In genomic region chr16:63016658-63017057, GRCm38 (mm10) we compare ENCODE assay signal across 12 mouse cellular contexts.
A peak's percentile ranks its signal among the peaks of the same experiment; 100 is the strongest.
DNase-seq lines count a peak whose midpoint lies in the region; ATAC-seq and TF ChIP-seq lines count a peak whose summit lies in the region.
"Had no signal": no experiment of that assay in that cellular context is flagged by ENCODE, and none has a peak within 500 bp of the region (broad histone marks: within the 10 kb centered on the region; RNA-seq: fewer than 3 reads in every experiment).

No protein-coding gene starts in this region.

- no peak overlapping the region for H3K9ac ChIP-seq in hindbrain, embryonic 12.5 days
- H3K9ac ChIP-seq in hindbrain, postnatal 0 days (replicated peaks; ENCODE audit: low read length) = no peak overlapping the region
- H3K9ac ChIP-seq in midbrain, embryonic 12.5 days (replicated peaks) = no peak overlapping the region
- no peak overlapping the region for H3K9ac ChIP-seq in midbrain, postnatal 0 days (replicated peaks; ENCODE audit: low read length, poor library complexity, severe bottlenecking)
- H3K9ac ChIP-seq: hindbrain, embryonic 13.5 days had no signal

- no peaks in the 10 kb centered on the region for H3K9me3 ChIP-seq in hindbrain, embryonic 12.5 days (replicated peaks)
- no peaks in the 10 kb centered on the region for H3K9me3 ChIP-seq in hindbrain, postnatal 0 days (ENCODE audit: low read length)
- no peaks in the 10 kb centered on the region for H3K9me3 ChIP-seq in midbrain, embryonic 12.5 days
- H3K9me3 ChIP-seq in midbrain, postnatal 0 days (ENCODE audit: low read length) = no peaks in the 10 kb centered on the region
- H3K9me3 ChIP-seq: embryonic facial prominence, embryonic 10.5 days; forebrain, embryonic 10.5 days; heart, embryonic 10.5 days; hindbrain, embryonic 13.5 days had no signal

- H3K27ac ChIP-seq in hindbrain, embryonic 12.5 days = no peak overlapping the region
- no peak overlapping the region for H3K27ac ChIP-seq in hindbrain, postnatal 0 days
- no peak overlapping the region for H3K27ac ChIP-seq in midbrain, embryonic 12.5 days (replicated peaks)
- H3K27ac ChIP-seq in midbrain, postnatal 0 days (ENCODE audit: low read depth, low read length) = no peak overlapping the region
- H3K27ac ChIP-seq: embryonic facial prominence, embryonic 10.5 days; forebrain, embryonic 10.5 days; heart, embryonic 10.5 days; hindbrain, embryonic 13.5 days had no signal

- WGBS in hindbrain, embryonic 12.5 days = 56% methylated on average over 2 of the region's 2 CpGs
- WGBS in hindbrain, postnatal 0 days = 49% methylated on average over 2 of the region's 2 CpGs
- WGBS in midbrain, embryonic 12.5 days = 63% methylated on average over 2 of the region's 2 CpGs
- 61% methylated on average over 2 of the region's 2 CpGs for WGBS in midbrain, postnatal 0 days

- no peak for TF ChIP-seq CTCF in hindbrain, postnatal 0 days (IDR thresholded peaks at IDR 0.05; ENCODE audit: low read depth)
- no peak for TF ChIP-seq CTCF in midbrain, postnatal 0 days (IDR thresholded peaks at IDR 0.05)

- ATAC-seq in hindbrain, embryonic 12.5 days (ENCODE audit: low FRiP score) = 0 out of 2 replicates have a peak, but pooled peaks have one; percentile 35
- ATAC-seq in hindbrain, postnatal 0 days = no peak
- 0 out of 2 replicates have a peak, but pooled peaks have one; percentile 23 for ATAC-seq in midbrain, embryonic 12.5 days (ENCODE audit: low FRiP score, low read depth)
- no peak for ATAC-seq in midbrain, postnatal 0 days (ENCODE audit: low FRiP score)

- no peaks in the 10 kb centered on the region for H3K4me1 ChIP-seq in hindbrain, embryonic 12.5 days
- no peaks in the 10 kb centered on the region for H3K4me1 ChIP-seq in hindbrain, postnatal 0 days (ENCODE audit: insufficient read depth, low read length)
- H3K4me1 ChIP-seq in midbrain, embryonic 12.5 days = 0 out of 2 replicates have a peak, but pooled peaks cover 2% of the 10 kb centered on the region
- H3K4me1 ChIP-seq in midbrain, postnatal 0 days (ENCODE audit: insufficient read depth, low read length) = no peaks in the 10 kb centered on the region
- H3K4me1 ChIP-seq: heart, embryonic 10.5 days; hindbrain, embryonic 13.5 days had no signal

- no peak overlapping the region for H3K4me2 ChIP-seq in hindbrain, embryonic 12.5 days (replicated peaks)
- H3K4me2 ChIP-seq in hindbrain, postnatal 0 days (ENCODE audit: low read depth, low read length) = no peak overlapping the region
- no peak overlapping the region for H3K4me2 ChIP-seq in midbrain, embryonic 12.5 days (replicated peaks)
- no peak overlapping the region for H3K4me2 ChIP-seq in midbrain, postnatal 0 days (ENCODE audit: low read depth, low read length, poor library complexity, severe bottlenecking)
- H3K4me2 ChIP-seq: hindbrain, embryonic 13.5 days had no signal

- H3K36me3 ChIP-seq in hindbrain, embryonic 12.5 days = no peaks in the 10 kb centered on the region
- no peaks in the 10 kb centered on the region for H3K36me3 ChIP-seq in hindbrain, postnatal 0 days (ENCODE audit: insufficient read depth, low read length)
- no peaks in the 10 kb centered on the region for H3K36me3 ChIP-seq in midbrain, embryonic 12.5 days
- no peaks in the 10 kb centered on the region for H3K36me3 ChIP-seq in midbrain, postnatal 0 days (ENCODE audit: insufficient read depth, low read length)
- H3K36me3 ChIP-seq: embryonic facial prominence, embryonic 10.5 days; forebrain, embryonic 10.5 days; heart, embryonic 10.5 days; hindbrain, embryonic 13.5 days had no signal

- H3K4me3 ChIP-seq in hindbrain, embryonic 12.5 days = no peak overlapping the region
- H3K4me3 ChIP-seq in hindbrain, postnatal 0 days (ENCODE audit: low read length) = no peak overlapping the region
- no peak overlapping the region for H3K4me3 ChIP-seq in midbrain, embryonic 12.5 days
- H3K4me3 ChIP-seq in midbrain, postnatal 0 days (ENCODE audit: low read depth, low read length) = no peak overlapping the region
- H3K4me3 ChIP-seq: embryonic facial prominence, embryonic 10.5 days; forebrain, embryonic 10.5 days; heart, embryonic 10.5 days; hindbrain, embryonic 13.5 days had no signal

- no peak for DNase-seq in hindbrain, postnatal 0 days (ENCODE audit: low spot score)
- no peak for DNase-seq in midbrain, postnatal 0 days (ENCODE audit: low spot score)
- DNase-seq in retina, postnatal 1 day = peak; percentile 61
- no peak for DNase-seq in retina, embryonic 14.5 days (ENCODE audit: low spot score)
- DNase-seq: adrenal gland, adult 8-10 months; gastrocnemius, postnatal 10 days had no signal

- H3K27me3 ChIP-seq in hindbrain, embryonic 12.5 days = no peaks in the 10 kb centered on the region
- no peaks in the 10 kb centered on the region for H3K27me3 ChIP-seq in hindbrain, postnatal 0 days (ENCODE audit: insufficient read depth, low read length)
- H3K27me3 ChIP-seq in midbrain, embryonic 12.5 days = peaks cover 4% of the 10 kb centered on the region; the same call in 1 of the 2 replicates
- H3K27me3 ChIP-seq in midbrain, postnatal 0 days (ENCODE audit: insufficient read depth, low read length) = no peaks in the 10 kb centered on the region
- H3K27me3 ChIP-seq: hindbrain, embryonic 13.5 days had no signal

Comparison
In these comparisons a context has a peak if more than half of its experiments do, and no peak if none do; other contexts are left out.
1. ATAC-seq: peak in hindbrain, embryonic 12.5 days (single experiment) and midbrain, embryonic 12.5 days (single experiment); none in hindbrain, postnatal 0 days (single experiment) and midbrain, postnatal 0 days (single experiment).